Mouse (Mus musculus): ENCODE data around the gene Cmas.

The Cmas gene

DNA sequence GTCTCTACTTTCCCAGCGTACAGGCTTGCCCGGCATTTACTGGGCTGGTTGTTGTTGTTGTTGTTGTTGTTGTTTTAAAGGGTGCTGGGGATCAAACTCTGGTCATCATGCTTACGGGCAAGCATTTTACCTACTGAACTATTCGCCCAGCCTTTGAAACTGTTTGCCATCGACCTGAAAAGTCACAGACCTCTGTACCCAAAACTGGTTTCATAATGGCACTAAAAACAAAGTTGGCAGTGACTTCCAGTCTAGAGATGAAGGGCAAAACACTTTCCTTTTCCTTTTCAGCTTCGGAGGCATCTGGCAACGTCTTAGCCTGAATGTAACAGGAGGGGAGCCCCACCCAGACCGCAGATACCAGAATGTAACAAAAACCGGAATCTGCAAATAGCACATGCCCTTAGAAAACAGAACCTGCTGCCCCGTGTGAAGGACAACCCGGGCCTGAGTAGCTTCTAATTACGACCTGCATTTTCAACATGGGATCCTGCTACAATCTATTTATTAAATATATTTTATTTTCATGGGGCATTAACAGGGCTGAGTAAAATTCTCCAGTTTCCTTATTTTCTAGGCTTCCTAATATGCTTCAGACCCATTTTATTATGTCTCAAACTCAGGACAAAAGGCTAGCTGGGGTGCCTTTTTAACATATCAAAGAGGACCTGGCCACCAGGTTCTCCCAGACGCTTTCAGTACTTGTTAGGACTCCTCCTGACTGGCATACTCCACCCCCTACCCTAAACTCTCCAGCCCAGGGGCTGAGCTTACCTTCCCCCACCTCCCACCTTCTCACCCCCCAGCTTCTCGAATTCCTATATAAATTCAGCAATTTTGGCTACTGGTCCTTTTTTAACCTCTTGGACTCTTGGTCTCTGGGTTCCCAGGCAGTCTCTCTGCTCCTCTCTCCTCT lies 3.9 kb upstream of the Cmas start:
- in situ Hi-C loops (cut with MboI, MseI): no loop called here

DNA sequence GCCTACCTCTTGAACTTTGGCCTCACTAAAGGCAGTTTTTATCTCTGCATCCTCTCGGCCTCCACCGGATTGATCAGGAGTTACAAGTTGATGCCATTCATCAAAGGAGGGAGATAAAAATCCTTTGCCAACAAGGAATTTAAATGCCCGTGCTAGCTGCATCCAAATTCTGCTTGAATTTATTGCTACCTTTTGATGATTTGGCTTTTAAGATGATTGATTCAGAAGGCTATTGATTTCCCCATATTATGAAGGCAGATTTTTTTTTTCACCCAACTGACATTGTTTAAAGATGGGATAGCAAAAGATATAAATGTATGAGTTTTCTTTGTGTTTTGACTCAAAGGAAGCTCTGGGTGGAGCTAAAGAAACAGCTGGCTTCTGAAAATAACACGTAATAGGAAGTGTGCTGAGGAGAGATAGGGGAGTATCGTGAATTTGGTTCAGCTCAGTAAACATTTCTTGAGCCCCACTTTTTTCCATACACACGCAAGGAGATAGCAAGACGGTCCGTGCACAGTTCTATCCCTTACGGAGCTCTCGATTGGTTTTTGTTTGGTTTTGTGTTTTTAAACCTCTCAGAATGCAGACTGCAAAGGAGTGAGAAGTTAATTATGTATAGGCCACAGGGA lies 964 bp downstream of the Cmas start:
- in situ Hi-C loops (cut with MboI, MseI): no loop called here

DNA sequence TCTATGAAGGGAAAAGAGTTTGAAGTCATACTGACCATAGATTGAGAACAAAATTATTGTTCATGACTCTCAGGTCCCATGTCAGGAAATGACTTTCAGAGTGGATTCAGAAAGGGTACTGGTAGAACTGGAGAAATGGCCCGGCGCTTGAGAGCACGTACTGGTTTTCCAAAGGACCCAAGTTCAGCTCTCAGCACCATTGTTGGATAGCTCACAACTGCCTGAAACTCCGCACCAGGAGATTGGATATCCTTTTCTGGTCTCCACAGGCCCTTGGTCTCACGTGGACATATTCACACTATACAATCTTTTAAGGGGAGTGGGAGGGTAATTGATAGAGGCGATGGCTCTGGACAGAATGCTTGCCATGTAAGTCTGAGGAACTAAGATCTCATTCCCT lies 1.5 kb downstream of the Cmas start:
- in situ Hi-C loops (cut with MboI, MseI): no loop called here

DNA sequence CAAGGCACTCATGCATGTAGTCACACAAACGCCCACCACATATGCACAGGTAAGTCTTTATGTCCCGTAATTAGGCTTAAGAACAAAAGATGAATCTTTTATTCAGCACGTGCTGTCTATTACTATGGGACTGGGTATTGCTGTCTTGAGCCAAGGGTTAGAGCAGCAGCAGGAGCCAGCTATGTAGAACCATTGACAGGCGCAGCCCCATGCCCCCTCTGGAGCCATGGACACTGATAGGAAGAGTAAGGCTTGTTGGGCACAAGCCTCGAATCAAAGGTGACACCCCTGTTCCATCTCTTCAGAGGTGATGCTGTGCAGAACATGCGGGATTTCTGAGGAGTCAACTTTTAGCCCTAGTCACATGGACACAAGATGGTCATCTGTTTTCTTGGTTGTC lies 2.1 kb downstream of the Cmas start:
- in situ Hi-C loops (cut with MboI, MseI): no loop called here

DNA sequence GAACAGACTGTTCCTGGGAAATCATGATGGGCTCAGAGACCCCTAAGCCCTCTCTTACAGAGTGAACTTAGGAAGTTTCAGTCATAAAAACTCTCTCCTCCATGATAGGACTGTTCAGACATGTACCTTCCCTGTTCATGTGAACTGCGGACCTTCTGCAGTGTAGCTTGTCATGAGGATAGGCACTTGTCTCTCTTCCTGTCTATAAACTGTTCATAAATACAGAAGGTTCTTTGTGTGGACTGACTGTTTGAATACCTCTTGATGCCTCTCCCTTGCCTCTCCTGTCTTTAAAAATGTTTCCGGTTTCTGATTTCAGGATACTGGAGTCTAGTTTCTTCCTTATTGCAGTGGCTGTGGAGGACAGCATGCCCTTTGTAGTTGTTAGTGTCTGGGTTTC lies 3.1 kb downstream of the Cmas start:
- in situ Hi-C loops (cut with MboI, MseI): no loop called here

DNA sequence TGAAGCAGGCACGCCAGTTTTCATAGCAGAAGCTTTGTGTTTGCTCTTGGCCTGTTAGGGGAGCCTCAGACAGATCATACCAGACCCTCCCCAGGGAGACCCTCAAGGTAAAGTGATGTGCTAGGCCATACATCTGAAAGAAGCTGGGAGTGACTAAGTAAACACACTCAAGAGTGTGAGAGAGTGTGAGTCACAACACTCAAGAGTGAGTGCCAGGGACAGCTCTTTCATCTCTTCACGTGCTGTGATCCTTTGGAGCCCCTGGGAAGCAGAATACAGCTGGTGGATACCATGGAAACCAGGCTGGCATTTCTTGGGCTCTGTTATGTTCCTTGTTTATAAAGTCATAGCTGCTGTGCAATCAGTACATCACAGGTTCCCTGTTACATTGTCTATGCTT lies 8.4 kb downstream of the Cmas start:
- in situ Hi-C loops (cut with MboI, MseI): no loop called here

DNA sequence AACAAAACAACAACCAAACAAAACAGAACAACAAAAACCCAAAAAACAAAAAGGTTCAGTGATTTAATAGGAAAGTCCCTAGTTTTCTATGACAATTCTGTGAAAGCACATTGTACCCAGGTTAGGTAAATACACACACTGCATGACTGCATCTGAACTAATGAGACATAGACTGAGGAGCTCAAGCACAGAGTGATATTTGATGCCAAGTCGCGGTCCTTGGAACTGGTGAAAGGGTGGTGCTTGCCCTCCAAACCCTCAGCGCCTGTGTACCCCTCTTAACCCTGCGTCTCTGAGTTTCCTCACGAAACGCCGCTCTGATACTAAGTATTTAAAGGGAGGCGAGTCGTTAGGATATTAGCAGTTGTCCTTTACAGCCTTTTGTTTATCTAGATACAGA lies 10.8 kb downstream of the Cmas start:
- in situ Hi-C loops (cut with MboI, MseI): no loop called here

DNA sequence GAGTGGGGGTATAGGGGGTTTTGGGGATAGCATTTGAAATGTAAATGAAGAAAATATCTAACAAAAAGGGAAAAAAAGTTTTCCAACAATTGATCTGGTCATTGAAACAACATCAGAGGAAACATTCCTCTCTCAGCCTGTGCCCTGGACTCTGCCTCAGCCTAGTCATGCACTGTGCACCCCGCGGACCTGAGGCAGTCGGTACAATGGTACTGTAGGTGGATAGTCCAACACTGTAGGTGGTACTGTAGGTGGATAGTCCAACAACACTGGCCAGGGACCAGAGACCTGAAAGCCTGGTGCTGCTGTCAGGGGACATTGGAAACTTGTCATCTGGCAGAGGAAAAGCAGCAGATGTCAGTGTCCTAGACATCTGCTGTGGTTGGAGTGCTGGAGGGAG lies 13.4 kb downstream of the Cmas start:
- in situ Hi-C loops (cut with MboI, MseI): loop anchor here in 1 of 2 experiments (10.0 kb wide), 1 partner anchor 195 kb away; the partner anchor contains the start of gene St8sia1

DNA sequence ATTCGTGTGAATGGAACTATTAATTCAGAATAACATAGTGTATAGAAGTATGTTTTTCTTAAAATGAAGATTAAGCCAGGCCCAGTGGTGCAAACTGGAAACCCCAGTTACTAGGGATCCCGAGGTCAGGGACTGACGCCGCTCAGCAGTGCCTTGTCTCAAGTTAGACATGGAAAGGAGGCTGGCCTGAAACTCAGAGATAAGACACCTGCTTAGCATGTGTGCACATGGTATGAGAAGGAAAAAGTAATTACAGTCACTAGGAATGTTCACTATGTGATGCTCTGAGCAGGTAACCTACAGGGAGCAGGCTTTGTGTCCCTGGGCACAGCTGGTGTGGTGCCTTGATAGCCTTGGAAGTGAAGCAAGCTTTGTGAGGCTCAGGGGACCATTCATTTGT lies 15.2 kb downstream of the Cmas start:
- in situ Hi-C loops (cut with MboI, MseI): loop anchor here in 1 of 2 experiments (10.0 kb wide), 1 partner anchor 193 kb away; the partner anchor contains the start of gene St8sia1

DNA sequence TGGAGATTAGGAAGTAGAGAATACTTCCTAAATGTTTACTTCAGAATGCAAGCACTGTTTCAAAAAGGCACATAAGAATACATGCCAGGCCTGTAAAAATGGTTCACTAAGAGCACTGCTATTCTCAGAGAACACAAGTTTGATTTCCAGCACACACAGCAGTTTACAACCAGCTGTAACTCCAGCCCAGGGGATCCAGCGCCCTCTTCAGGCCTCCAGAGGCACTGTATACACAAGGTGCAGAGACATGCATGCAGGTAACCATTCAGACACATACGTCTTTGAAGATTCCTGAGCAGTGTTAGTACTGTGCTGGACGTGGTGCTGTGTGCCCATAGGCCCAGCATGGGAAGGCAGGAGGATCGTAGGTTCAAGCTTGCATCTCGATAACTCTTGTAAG lies 17.1 kb downstream of the Cmas start:
- in situ Hi-C loops (cut with MboI, MseI): loop anchor here in 1 of 2 experiments (10.0 kb wide), 1 partner anchor 191 kb away; the partner anchor contains the start of gene St8sia1

DNA sequence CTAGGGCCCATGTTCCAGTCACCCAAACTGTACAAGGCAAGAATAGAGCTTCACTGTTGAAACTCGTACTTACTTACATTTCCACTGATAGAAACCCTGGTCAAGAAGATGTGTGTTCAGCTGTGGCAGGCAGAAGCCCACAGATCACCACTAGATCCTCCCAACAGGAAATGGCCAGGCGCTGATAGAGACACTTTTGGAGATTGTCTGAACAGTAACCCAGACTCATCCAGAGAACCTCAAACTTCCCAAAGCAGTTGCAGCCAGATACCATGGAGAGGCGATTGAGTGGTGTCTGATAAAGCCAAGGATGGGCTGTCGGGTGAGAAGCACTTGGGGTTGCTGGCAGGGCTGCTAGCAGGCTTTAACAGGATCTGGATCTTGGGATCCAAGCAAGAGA lies 20.4 kb downstream of the Cmas start:
- in situ Hi-C loops (cut with MboI, MseI): loop anchor here in 1 of 2 experiments (10.0 kb wide), 1 partner anchor 188 kb away; the partner anchor contains the start of gene St8sia1

DNA sequence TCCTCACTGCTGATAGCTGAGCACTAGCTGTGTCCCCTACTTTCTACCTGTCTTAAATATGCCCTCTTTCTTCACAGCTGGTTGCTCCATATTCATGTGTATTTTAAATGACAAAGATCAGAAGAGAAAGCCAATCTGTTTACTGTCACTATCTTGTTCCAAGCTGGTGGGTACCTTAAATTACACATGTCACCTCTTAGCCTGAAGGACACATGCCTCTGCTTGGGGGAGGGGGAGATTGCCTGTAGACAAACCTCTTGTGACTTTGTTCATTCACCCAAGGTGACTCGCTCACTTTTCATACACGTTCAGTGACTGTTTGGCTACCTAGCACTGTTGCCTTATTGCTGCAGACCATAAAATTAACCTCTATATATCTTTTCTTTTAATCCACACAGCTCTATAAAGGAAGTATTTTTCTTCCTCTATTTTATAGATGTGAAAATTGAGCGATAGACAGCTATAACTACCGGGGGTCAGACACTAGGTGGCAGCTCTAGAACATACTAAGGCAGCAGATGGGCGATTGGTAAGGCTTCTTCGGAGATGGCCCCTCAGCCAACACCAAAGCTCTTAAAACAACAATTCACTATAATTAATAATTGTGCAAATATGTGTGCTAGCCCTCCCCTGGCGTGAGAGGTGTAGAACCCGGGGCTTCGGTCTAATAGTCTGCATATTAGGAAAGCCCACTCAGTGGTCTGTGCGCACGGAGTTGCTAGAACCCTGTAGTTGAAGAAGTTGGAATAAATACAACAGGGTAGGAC lies 22.7 kb downstream of the Cmas start:
- in situ Hi-C loops (cut with MboI, MseI): loop anchor here in 1 of 2 experiments (10.0 kb wide), 1 partner anchor 186 kb away; the partner anchor contains the start of gene St8sia1

DNA sequence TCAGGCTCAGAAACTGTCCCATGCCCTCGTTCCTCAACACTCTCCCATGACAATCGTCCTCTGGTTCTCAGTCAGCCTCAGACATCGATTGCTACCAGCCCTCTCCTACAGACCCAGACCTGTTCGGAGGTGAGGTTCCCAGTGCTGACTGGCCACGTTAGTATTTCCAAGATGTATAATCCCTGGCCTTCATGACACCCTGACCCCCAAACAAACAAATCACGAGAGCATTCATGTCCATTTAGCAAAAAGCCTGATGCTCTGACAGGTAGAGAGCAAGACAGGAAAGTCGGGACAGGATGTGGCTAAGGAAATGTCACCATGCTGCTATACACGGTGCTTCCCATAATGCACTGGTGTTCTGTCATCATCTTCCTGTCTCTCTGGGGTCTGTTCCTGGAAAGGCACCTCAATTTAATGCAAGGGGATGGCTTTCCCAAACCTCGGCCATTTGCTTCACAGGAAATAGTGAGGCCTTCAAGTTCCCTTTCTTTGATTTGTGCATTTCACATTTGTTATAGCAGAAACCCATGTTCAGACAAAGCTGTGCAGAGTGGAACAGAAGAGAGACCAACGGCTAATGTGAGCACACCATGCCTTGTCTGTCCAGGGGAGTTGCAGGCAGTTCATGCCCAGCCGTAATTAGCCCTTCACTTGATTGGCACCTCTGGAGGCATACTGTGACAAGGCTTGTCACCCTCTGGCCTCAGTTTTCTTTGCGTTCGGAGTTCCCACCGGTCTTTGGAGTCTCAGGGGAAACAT lies 23.5 kb downstream of the Cmas start:
- in situ Hi-C loops (cut with MboI, MseI): loop anchor here (5.0 to 10.0 kb wide), 3 partner anchors 77 to 202 kb away; partner anchors contain the start of gene St8sia1 (in 1 of the 2)

DNA sequence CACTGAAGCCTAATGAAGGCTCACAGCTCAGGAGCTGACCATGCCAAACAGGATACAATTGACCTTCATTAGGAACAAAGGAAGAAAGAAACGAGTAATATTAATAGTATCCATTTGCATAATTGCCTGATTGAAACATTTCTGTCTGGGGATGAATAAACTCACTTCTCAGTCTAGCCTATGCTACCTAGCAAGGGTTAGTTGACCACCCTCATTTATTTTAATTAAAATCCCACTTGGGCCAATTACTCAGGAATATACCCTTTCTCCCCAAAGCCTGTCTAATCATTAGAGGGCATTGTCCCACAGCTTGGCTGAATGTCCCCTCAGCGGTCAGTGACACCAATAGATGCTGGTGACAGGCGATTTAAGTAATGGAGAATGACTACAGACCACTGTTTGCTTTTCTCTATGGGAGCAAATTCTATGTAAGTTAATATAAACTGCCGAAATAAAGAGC lies 24.1 kb downstream of the Cmas start:
- in situ Hi-C loops (cut with MboI, MseI): loop anchor here (5.0 kb wide), 2 partner anchors 77 to 202 kb away; no protein-coding TSS in a partner anchor

DNA sequence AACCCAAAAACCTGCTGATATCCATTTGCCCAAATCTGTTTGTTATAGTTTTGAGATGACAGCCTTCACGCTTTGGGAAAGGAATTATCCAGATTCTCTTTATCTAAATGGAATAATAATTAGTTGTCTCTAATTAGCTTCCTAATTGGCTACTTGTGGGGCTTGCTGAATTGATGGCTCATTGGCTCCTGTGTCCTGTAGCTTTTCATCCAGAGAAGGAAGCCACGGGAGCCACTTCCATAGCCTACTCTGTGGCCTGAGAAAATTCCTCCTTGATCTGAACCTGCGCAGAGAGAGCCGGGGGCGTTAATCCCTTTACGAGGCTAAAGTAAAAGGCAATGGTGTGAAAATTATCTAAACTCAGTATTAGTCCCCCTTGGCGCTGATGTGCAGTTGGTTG lies 24.8 kb downstream of the Cmas start:
- in situ Hi-C loops (cut with MboI, MseI): loop anchor here (5.0 kb wide), 2 partner anchors 76 to 201 kb away; no protein-coding TSS in a partner anchor

DNA sequence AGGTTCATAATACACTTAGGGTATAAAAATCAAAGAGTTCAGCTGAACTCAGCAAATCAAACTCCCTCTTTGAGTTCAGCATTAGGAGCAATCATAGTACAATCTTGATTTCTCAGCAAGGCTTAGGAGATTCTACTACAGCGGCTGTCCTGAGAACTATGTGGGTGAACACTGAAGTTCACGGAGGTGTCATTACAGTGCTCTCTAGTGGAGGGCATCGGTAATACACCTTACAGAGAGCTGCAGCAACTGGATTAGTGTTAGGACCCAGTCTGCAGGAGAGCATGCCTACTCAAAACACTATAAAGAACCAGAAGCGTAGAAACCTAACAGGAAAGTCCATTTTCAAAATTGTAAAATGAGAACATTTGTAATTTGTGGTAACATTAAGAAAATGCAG lies 28.9 kb downstream of the Cmas start:
- in situ Hi-C loops (cut with MboI, MseI): no loop called here

DNA sequence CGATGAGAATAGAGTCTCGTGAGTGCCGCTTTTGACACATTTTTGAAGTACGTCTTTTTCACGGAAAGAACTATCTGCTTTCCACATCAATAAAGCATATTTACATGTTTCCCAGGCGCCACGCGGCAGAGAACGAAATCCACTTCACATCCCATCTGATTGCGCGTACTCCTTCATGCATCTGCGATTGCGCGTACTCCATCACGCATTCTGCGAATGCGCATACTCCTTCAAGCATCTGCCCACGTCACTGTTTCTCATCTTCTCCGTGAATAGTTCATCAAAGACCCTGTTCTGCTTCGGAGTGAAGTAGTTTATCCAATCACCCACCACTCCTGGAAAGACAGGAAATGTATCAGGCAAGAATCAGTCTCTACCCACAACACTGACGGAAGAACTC lies 29.6 kb downstream of the Cmas start:
- in situ Hi-C loops (cut with MboI, MseI): no loop called here

DNA sequence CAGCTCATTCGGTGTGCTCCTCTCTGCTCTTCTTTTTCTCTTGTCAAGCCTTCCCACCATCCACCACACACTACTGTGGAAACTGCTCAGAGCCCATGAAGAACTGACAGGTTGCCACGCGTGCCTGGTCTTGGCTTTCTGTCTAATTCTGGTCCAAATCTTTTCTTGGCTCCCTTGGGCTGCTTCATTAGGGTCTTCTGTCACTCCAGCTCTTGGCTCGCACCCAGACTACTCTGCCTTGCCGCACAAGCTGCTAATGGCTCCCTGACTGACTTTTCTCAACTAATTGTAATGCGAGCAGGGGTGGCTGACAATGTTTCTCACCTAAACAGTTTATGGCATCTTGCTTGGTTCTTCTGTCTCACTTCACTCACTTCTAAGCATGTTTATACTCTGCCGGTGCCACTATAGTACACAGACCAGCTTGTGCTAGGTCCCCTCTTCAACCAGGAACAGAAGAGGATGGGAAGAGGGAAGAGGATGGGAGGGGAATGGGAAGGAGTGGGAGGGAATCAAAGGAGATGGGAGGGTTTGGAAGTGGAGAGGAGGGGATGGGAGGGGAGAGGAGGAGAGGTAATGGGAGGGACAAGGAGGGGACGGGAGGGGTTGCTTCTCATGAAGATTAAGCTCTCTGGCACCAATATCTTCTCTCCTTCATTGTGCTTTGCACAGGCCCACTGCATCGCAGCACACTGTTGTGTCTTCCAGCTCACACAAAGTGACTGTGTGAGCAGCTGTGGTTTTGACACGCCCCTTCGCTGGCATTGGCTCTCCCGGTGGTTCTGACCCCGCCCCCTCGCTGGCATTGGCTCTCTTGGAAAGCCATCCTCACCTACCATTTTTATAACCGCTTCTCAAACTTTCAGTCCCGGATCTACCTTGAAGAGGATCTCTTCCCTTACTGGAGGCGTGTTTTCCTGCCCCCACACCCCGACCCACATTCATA lies 31.8 kb downstream of the Cmas start:
- in situ Hi-C loops (cut with MboI, MseI): no loop called here

DNA sequence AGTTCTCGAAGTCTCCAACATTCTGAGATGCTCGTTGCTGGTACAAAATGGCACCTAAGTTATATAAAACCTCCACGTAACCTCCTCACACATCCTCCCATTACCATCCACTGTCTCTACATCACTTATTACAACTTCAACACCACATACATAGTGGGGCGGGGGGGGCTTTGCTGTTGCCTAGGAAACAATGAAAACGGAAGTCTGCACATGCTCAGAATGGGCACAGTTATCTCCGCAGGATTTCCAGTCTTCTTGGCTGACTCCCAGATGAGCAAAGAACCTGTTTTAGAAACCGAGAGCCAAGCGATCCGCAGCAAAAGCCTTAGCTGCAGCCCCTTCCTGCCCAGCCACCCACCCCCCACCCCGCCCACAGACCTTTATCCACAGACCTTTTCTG lies 33.2 kb downstream of the Cmas start:
- in situ Hi-C loops (cut with MboI, MseI): no loop called here

Data from T-helper 17 cell (primary cell).